Mouse (Mus musculus) lung, embryonic 14.5 days (tissue): ENCODE data around the gene Cer1. TPM values are rescaled to one million over a fixed set of nuclear protein-coding genes. Genes with fewer than 3 reads are reported as not detected.

Experiments
- ATAC-seq: fragments of 200-750 bp; cut with Nextera tagmentation; 2 replicates; pipeline ENCODE4 v1.8.0; 2017; ENCODE audit warnings: mild to moderate bottlenecking, moderate TSS enrichment, moderate library complexity; ENCODE audit not compliant: insufficient read depth
- DNase-seq: peaks from one replicate; pipeline ENCODE4 v3.0.0-alpha.2; 2015
- H3K27ac ChIP-seq: fragments of 300-500 bp; sonication (generic); 2 replicates; pipeline ENCODE4 v1.5.1; 2014; ENCODE audit warnings: low read depth, mild to moderate bottlenecking, moderate library complexity
- H3K27me3 ChIP-seq: fragments of 300-500 bp; sonication (generic); 2 replicates; pipeline ENCODE4 v1.6.1; 2014; ENCODE audit warnings: low read length, control low read depth; ENCODE audit not compliant: insufficient read depth
- H3K36me3 ChIP-seq: fragments of 300-500 bp; sonication (generic); 2 replicates; pipeline ENCODE4 v1.6.1; 2014; ENCODE audit warnings: control low read depth; ENCODE audit not compliant: insufficient read depth
- H3K4me1 ChIP-seq: fragments of 300-500 bp; sonication (generic); 2 replicates; pipeline ENCODE4 v1.6.1; 2014; ENCODE audit warnings: antibody characterized with exemption, control low read depth; ENCODE audit not compliant: insufficient read depth
- H3K4me2 ChIP-seq: fragments of 300-500 bp; sonication (generic); 2 replicates; pipeline ENCODE4 v1.6.1; 2014; ENCODE audit warnings: mild to moderate bottlenecking
- H3K4me3 ChIP-seq: fragments of 300-500 bp; sonication (generic); 2 replicates; pipeline ENCODE4 v1.5.1; 2014; ENCODE audit warnings: low read depth, low read length
- H3K9ac ChIP-seq: fragments of 300-500 bp; sonication (generic); 2 replicates; pipeline ENCODE4 v1.6.1; 2014
- H3K9me3 ChIP-seq: fragments of 300-500 bp; sonication (generic); 2 replicates; pipeline ENCODE4 v1.6.1; 2016; ENCODE audit warnings: low read depth, low read length, control low read depth
- CTCF ChIP-seq: IDR thresholded peaks from 2 replicates; pipeline ENCODE4 v1.5.1; 2016; ENCODE audit warnings: antibody characterized with exemption, low read depth
- WGBS: fragments of 180-500 bp; shearing (Covaris S2); extraction: QIAGEN DNeasy Blood & Tissue Kit; methylation state at CpG from one replicate; pipeline ENCODE4 v1.1.7; 2014; 5-methylcytosine and 5-hydroxymethylcytosine counted together
- polyA plus RNA-seq: library from polyadenylated mRNA; unstranded; fragments of >200 nt; fragmentation: Nextera tagmentation; extraction: Ambion mirVana; gene quantifications from 2 replicates; pipeline ENCODE4 v1.2.1, GENCODE M21; 2014

The Cer1 gene
- polyA plus RNA-seq, 1 experiment from 2014 or later: 3.1 TPM

- no peaks in the 10 kb centered on the region for H3K27me3 ChIP-seq
- DNase-seq: no peak
- no peak overlapping the region for H3K9ac ChIP-seq
- H3K4me1 ChIP-seq: no peaks in the 10 kb centered on the region
- no peak overlapping the region for H3K27ac ChIP-seq
- WGBS: 82% methylated on average over 8 of the region's 8 CpGs
- ATAC-seq: no peak
- no peak for TF ChIP-seq CTCF
- H3K4me2 ChIP-seq: no peak overlapping the region
- no peaks in the 10 kb centered on the region for H3K36me3 ChIP-seq
- H3K4me3 ChIP-seq: no peak overlapping the region
- no peaks in the 10 kb centered on the region for H3K9me3 ChIP-seq
Measured at GRCm38 (mm10) chr4:82864974-82865699, 19.8 kb downstream of the Cer1 start.

- H3K4me3 ChIP-seq: no peak overlapping the region
- no peak for TF ChIP-seq CTCF
- no peaks in the 10 kb centered on the region; the same call in none of the 2 replicates for H3K4me1 ChIP-seq
- 90% methylated on average over 8 of the region's 8 CpGs for WGBS
- H3K9ac ChIP-seq: no peak overlapping the region
- no peaks in the 10 kb centered on the region for H3K27me3 ChIP-seq
- H3K27ac ChIP-seq: no peak overlapping the region
- H3K36me3 ChIP-seq: no peaks in the 10 kb centered on the region
- DNase-seq: no peak
- H3K4me2 ChIP-seq: no peak overlapping the region
- no peak for ATAC-seq
- H3K9me3 ChIP-seq: no peaks in the 10 kb centered on the region
Measured at GRCm38 (mm10) chr4:82863316-82863715, 21.6 kb downstream of the Cer1 start.

GRCm38 (mm10) chr4:82861451-82861850 lies 23.5 kb downstream of the Cer1 start:
- ATAC-seq (no peak), DNase-seq (no peak)
- Histone ChIP-seq H3K27ac (no peak overlapping the region), H3K36me3 (no peaks in the 10 kb centered on the region), H3K9me3 (no peaks in the 10 kb centered on the region), H3K4me2 (no peak overlapping the region), H3K9ac (no peak overlapping the region), H3K4me3 (no peak overlapping the region), H3K4me1 (no peaks in the 10 kb centered on the region; the same call in none of the 2 replicates), H3K27me3 (no peaks in the 10 kb centered on the region)
- TF ChIP-seq CTCF: no peak
- WGBS: 91% methylated on average over 2 of the region's 2 CpGs

- no peaks in the 10 kb centered on the region for H3K27me3 ChIP-seq
- WGBS: 28% methylated on average over 3 of the region's 3 CpGs
- no peak overlapping the region for H3K4me2 ChIP-seq
- H3K4me3 ChIP-seq: no peak overlapping the region
- H3K9ac ChIP-seq: no peak overlapping the region
- no peak overlapping the region for H3K27ac ChIP-seq
- H3K4me1 ChIP-seq: no peaks in the 10 kb centered on the region; the same call in none of the 2 replicates
- no peaks in the 10 kb centered on the region for H3K36me3 ChIP-seq
- no peak for TF ChIP-seq CTCF
- H3K9me3 ChIP-seq: no peaks in the 10 kb centered on the region
- no peak for ATAC-seq
- DNase-seq: peak; percentile 50
Measured at GRCm38 (mm10) chr4:82860566-82860965, 24.4 kb downstream of the Cer1 start.

GRCm38 (mm10) chr4:82859131-82860125 lies 25.5 kb downstream of the Cer1 start, which contains the start of gene Zdhhc21:
Gene Zdhhc21 (minus strand): TSS chr4:82859958.
- peak within 1 kb of the TSS; percentile 72 for H3K27ac ChIP-seq
- peak; percentile 93 for ATAC-seq
- peak; percentile 79 for DNase-seq
- H3K36me3 ChIP-seq: no peaks in the 10 kb centered on the region
- H3K9me3 ChIP-seq: no peaks in the 10 kb centered on the region
- peak within 1 kb of the TSS; percentile 87 for H3K9ac ChIP-seq
- H3K4me3 ChIP-seq: peak within 1 kb of the TSS; percentile 82
- TF ChIP-seq CTCF: 0 out of 2 replicates have a peak, but pooled peaks have one; percentile 4
- H3K4me1 ChIP-seq: no peaks in the 10 kb centered on the region; the same call in none of the 2 replicates
- 1% methylated on average over 77 of the region's 82 CpGs for WGBS
- H3K27me3 ChIP-seq: no peaks in the 10 kb centered on the region
- H3K4me2 ChIP-seq: peak within 1 kb of the TSS; percentile 83

- no peaks in the 10 kb centered on the region for H3K36me3 ChIP-seq
- no peak overlapping the region for H3K27ac ChIP-seq
- H3K9me3 ChIP-seq: no peaks in the 10 kb centered on the region
- ATAC-seq (no peak), DNase-seq (no peak)
- no peaks in the 10 kb centered on the region for H3K27me3 ChIP-seq
- peak overlapping the region; percentile 82 for H3K4me3 ChIP-seq
- WGBS: 32% methylated on average over 4 of the region's 4 CpGs
- H3K4me1 ChIP-seq: no peaks in the 10 kb centered on the region; the same call in none of the 2 replicates
- TF ChIP-seq CTCF: no peak
- H3K9ac ChIP-seq: peak overlapping the region; percentile 87
- peak overlapping the region; percentile 83 for H3K4me2 ChIP-seq
Measured at GRCm38 (mm10) chr4:82858431-82859010, 26.4 kb downstream of the Cer1 start.
